Mouse (Mus musculus): ENCODE measurements around the gene Gdf10.

The Gdf10 gene

GRCm38 (mm10) chr14:33923168-33924070, at the start of gene Gdf10:
Gene Gdf10 (plus strand): TSS chr14:33923587.
- no peak for DNase-seq

- DNase-seq = no peak
These were observed 44.6 kb upstream of the Gdf10 start for GRCm38 (mm10) chr14:33878826-33879225.

- no peak for DNase-seq
These were observed 43.2 kb upstream of the Gdf10 start for GRCm38 (mm10) chr14:33880236-33880635.

GRCm38 (mm10) chr14:33881471-33881870, 41.9 kb upstream of the Gdf10 start:
- no peak for DNase-seq

GRCm38 (mm10) chr14:33883046-33883445, 40.3 kb upstream of the Gdf10 start:
- DNase-seq = no peak

GRCm38 (mm10) chr14:33885466-33885865, 37.9 kb upstream of the Gdf10 start:
- no peak for DNase-seq

- no peak for DNase-seq
These were observed 34.9 kb upstream of the Gdf10 start for GRCm38 (mm10) chr14:33888387-33889035.

GRCm38 (mm10) chr14:33889971-33890370, 33.4 kb upstream of the Gdf10 start:
- no peak for DNase-seq

GRCm38 (mm10) chr14:33891507-33891906, 31.9 kb upstream of the Gdf10 start:
- peak in 1 of 2 experiments; percentile 38 for DNase-seq

GRCm38 (mm10) chr14:33895777-33896176, 27.6 kb upstream of the Gdf10 start:
- DNase-seq = no peak

GRCm38 (mm10) chr14:33896628-33897300, 26.6 kb upstream of the Gdf10 start:
- DNase-seq = no peak

GRCm38 (mm10) chr14:33902783-33903182, 20.6 kb upstream of the Gdf10 start:
- no peak for DNase-seq

GRCm38 (mm10) chr14:33903199-33903598, 20.2 kb upstream of the Gdf10 start:
- no peak for DNase-seq

GRCm38 (mm10) chr14:33904851-33905250, 18.5 kb upstream of the Gdf10 start:
- DNase-seq = no peak

GRCm38 (mm10) chr14:33913727-33914126, 9.7 kb upstream of the Gdf10 start:
- DNase-seq = peak; percentile 44 to 76

- no peak for DNase-seq
These were observed 9.2 kb upstream of the Gdf10 start for GRCm38 (mm10) chr14:33914206-33914605.

- no peak for DNase-seq
These were observed 2.4 kb upstream of the Gdf10 start for GRCm38 (mm10) chr14:33920727-33921559.

- DNase-seq = no peak
These were observed 618 bp upstream of the Gdf10 start for GRCm38 (mm10) chr14:33922771-33923167.

- no peak for DNase-seq
These were observed 8.5 kb downstream of the Gdf10 start for GRCm38 (mm10) chr14:33931853-33932252.

- DNase-seq = peak; percentile 23 to 72
These were observed 9.7 kb downstream of the Gdf10 start for GRCm38 (mm10) chr14:33932935-33933703.

GRCm38 (mm10) chr14:33933778-33934317, 10.5 kb downstream of the Gdf10 start:
- peak; percentile 15 to 61 for DNase-seq
